Mouse (Mus musculus): ENCODE data around the gene Cyp2w1.

The Cyp2w1 gene

GRCm38 (mm10) chr5:139352317-139352716 is at the start of gene Cyp2w1:
Cyp2w1 (plus strand) TSS chr5:139352617.
- no peak for DNase-seq

GRCm38 (mm10) chr5:139303646-139304061 is 48.8 kb upstream of the Cyp2w1 start:
- no peak for DNase-seq

- no peak for DNase-seq
Measured at GRCm38 (mm10) chr5:139309946-139310345, 42.5 kb upstream of the Cyp2w1 start.

GRCm38 (mm10) chr5:139310477-139310876 is 41.9 kb upstream of the Cyp2w1 start:
- DNase-seq = no peak

GRCm38 (mm10) chr5:139311822-139312221 is 40.6 kb upstream of the Cyp2w1 start:
- no peak for DNase-seq

GRCm38 (mm10) chr5:139313536-139313935 is 38.9 kb upstream of the Cyp2w1 start:
- no peak for DNase-seq

- DNase-seq = no peak
Measured at GRCm38 (mm10) chr5:139314941-139315642, 37.3 kb upstream of the Cyp2w1 start.

GRCm38 (mm10) chr5:139316982-139317675 is 35.3 kb upstream of the Cyp2w1 start:
- DNase-seq = peak in 1 of 2 experiments; percentile 52

- DNase-seq = no peak
Measured at GRCm38 (mm10) chr5:139317751-139318504, 34.5 kb upstream of the Cyp2w1 start.

GRCm38 (mm10) chr5:139320424-139320823 is 32.0 kb upstream of the Cyp2w1 start:
- no peak for DNase-seq

GRCm38 (mm10) chr5:139321331-139321730 is 31.1 kb upstream of the Cyp2w1 start:
- DNase-seq = no peak

- DNase-seq = no peak
Measured at GRCm38 (mm10) chr5:139323260-139323924, 29.0 kb upstream of the Cyp2w1 start.

- peak; percentile 25 to 49 for DNase-seq
Measured at GRCm38 (mm10) chr5:139324045-139324491, 28.3 kb upstream of the Cyp2w1 start.

GRCm38 (mm10) chr5:139324691-139325394 is 27.6 kb upstream of the Cyp2w1 start:
- DNase-seq = peak; percentile 63 to 66

- DNase-seq = peak; percentile 76 to 77
Measured at GRCm38 (mm10) chr5:139325395-139325966, 26.9 kb upstream of the Cyp2w1 start, which contains the start of gene Adap1. Adap1 (minus strand) TSS chr5:139325622.

GRCm38 (mm10) chr5:139326111-139326696 is 26.2 kb upstream of the Cyp2w1 start:
- no peak for DNase-seq

- no peak for DNase-seq
Measured at GRCm38 (mm10) chr5:139326986-139327633, 25.3 kb upstream of the Cyp2w1 start.

GRCm38 (mm10) chr5:139327634-139328020 is 24.8 kb upstream of the Cyp2w1 start:
- DNase-seq = no peak

GRCm38 (mm10) chr5:139330766-139331165 is 21.7 kb upstream of the Cyp2w1 start:
- no peak for DNase-seq

- peak; percentile 76 to 87 for DNase-seq
Measured at GRCm38 (mm10) chr5:139331742-139332141, 20.7 kb upstream of the Cyp2w1 start.

Data from lung, postnatal 4 days (tissue).